Comparison of ENCODE assay signal across 9 mouse cellular contexts in genomic region chr9:117956691-117957090, GRCm38 (mm10).
DNase-seq lines count a peak whose midpoint lies in the region; ATAC-seq and TF ChIP-seq lines count a peak whose summit lies in the region.
"Had no signal": no experiment of that assay in that cellular context is flagged by ENCODE, and none has a peak within 500 bp of the region (broad histone marks: within the 10 kb centered on the region; RNA-seq: fewer than 3 reads in every experiment).

No protein-coding gene starts in this region.

- no peak for ATAC-seq in hindbrain, embryonic 13.5 days (ENCODE audit: low FRiP score)
- ATAC-seq in hindbrain, embryonic 16.5 days: no peak
- ATAC-seq in kidney, embryonic 14.5 days (ENCODE audit: low FRiP score, low TSS enrichment): no peak
- no peak for ATAC-seq in midbrain, embryonic 15.5 days (replicated peaks)
- no peak for ATAC-seq in activated CD4-positive, CD25-positive, alpha-beta regulatory T cell, adult 4 months
- ATAC-seq in erythroblast, adult 5-6 weeks (replicated peaks; ENCODE audit: low FRiP score, poor library complexity, severe bottlenecking): no peak

- WGBS in hindbrain, embryonic 13.5 days: 29% methylated on average over 2 of the region's 2 CpGs
- WGBS in hindbrain, embryonic 16.5 days: 26% methylated on average over 2 of the region's 2 CpGs
- 54% methylated on average over 2 of the region's 2 CpGs for WGBS in kidney, embryonic 14.5 days
- 24% methylated on average over 2 of the region's 2 CpGs for WGBS in midbrain, embryonic 15.5 days

- H3K27ac ChIP-seq in hindbrain, embryonic 13.5 days: 0 out of 2 replicates have a peak overlapping the region, but pooled peaks have one; percentile 8
- no peak overlapping the region for H3K27ac ChIP-seq in hindbrain, embryonic 16.5 days (ENCODE audit: low read depth, low read length)
- peak overlapping the region; percentile 24; the same call in 1 of the 2 replicates for H3K27ac ChIP-seq in kidney, embryonic 14.5 days (ENCODE audit: low read depth, low read length)
- peak overlapping the region; percentile 23; the same call in 1 of the 2 replicates for H3K27ac ChIP-seq in midbrain, embryonic 15.5 days
- H3K27ac ChIP-seq: embryonic facial prominence, embryonic 13.5 days had no signal

- no peak overlapping the region for H3K4me3 ChIP-seq in hindbrain, embryonic 13.5 days
- no peak overlapping the region for H3K4me3 ChIP-seq in hindbrain, embryonic 16.5 days (ENCODE audit: low read length)
- no peak overlapping the region for H3K4me3 ChIP-seq in kidney, embryonic 14.5 days (ENCODE audit: low read length)
- no peak overlapping the region for H3K4me3 ChIP-seq in midbrain, embryonic 15.5 days
- H3K4me3 ChIP-seq: embryonic facial prominence, embryonic 13.5 days had no signal

- DNase-seq in brain, embryonic 14.5 days (ENCODE audit: low read depth): peak; percentile 45
- no peak for DNase-seq in urinary bladder, adult 18-20 months (ENCODE audit: low spot score in 2 of 2)

- TF ChIP-seq CTCF in brain, embryonic 14.5 days (IDR thresholded peaks at IDR 0.05; ENCODE audit: borderline replicate concordance, extremely low read depth, insufficient read depth, insufficient read length): no peak

- no peaks in the 10 kb centered on the region for H3K27me3 ChIP-seq in hindbrain, embryonic 13.5 days
- H3K27me3 ChIP-seq in hindbrain, embryonic 16.5 days (replicated peaks; ENCODE audit: control insufficient read depth, insufficient read depth, low read length): no peaks in the 10 kb centered on the region
- no peaks in the 10 kb centered on the region for H3K27me3 ChIP-seq in kidney, embryonic 14.5 days (ENCODE audit: control insufficient read depth, insufficient read depth, low read length)
- H3K27me3 ChIP-seq in midbrain, embryonic 15.5 days (replicated peaks): no peaks in the 10 kb centered on the region
- H3K27me3 ChIP-seq: embryonic facial prominence, embryonic 13.5 days had no signal

- H3K9me3 ChIP-seq in hindbrain, embryonic 13.5 days: no peaks in the 10 kb centered on the region
- no peaks in the 10 kb centered on the region for H3K9me3 ChIP-seq in hindbrain, embryonic 16.5 days (ENCODE audit: control insufficient read depth, low read length)
- no peaks in the 10 kb centered on the region for H3K9me3 ChIP-seq in kidney, embryonic 14.5 days (ENCODE audit: control insufficient read depth, low read length)
- no peaks in the 10 kb centered on the region for H3K9me3 ChIP-seq in midbrain, embryonic 15.5 days
- H3K9me3 ChIP-seq: embryonic facial prominence, embryonic 13.5 days had no signal

- TF ChIP-seq POLR2A in brain, embryonic 14.5 days (IDR thresholded peaks at IDR 0.05; ENCODE audit: borderline replicate concordance, extremely low read depth, insufficient read depth, insufficient read length, poor library complexity, severe bottlenecking): no peak

- no peak overlapping the region for H3K9ac ChIP-seq in hindbrain, embryonic 13.5 days
- H3K9ac ChIP-seq in hindbrain, embryonic 16.5 days (ENCODE audit: low read depth, low read length): no peak overlapping the region
- no peak overlapping the region for H3K9ac ChIP-seq in kidney, embryonic 14.5 days (ENCODE audit: low read depth, low read length)
- H3K9ac ChIP-seq in midbrain, embryonic 15.5 days: no peak overlapping the region
- H3K9ac ChIP-seq: embryonic facial prominence, embryonic 13.5 days had no signal

- H3K4me1 ChIP-seq in hindbrain, embryonic 13.5 days (replicated peaks): peaks cover 11% of the 10 kb centered on the region
- peaks cover 2% of the 10 kb centered on the region for H3K4me1 ChIP-seq in hindbrain, embryonic 16.5 days (ENCODE audit: control insufficient read depth, insufficient read depth, low read depth, low read length)
- H3K4me1 ChIP-seq in kidney, embryonic 14.5 days (ENCODE audit: control insufficient read depth, insufficient read depth, low read length): no peaks in the 10 kb centered on the region
- H3K4me1 ChIP-seq in midbrain, embryonic 15.5 days: 0 out of 2 replicates have a peak, but pooled peaks cover 6% of the 10 kb centered on the region

- no peaks in the 10 kb centered on the region for H3K36me3 ChIP-seq in hindbrain, embryonic 13.5 days
- no peaks in the 10 kb centered on the region for H3K36me3 ChIP-seq in hindbrain, embryonic 16.5 days (ENCODE audit: control insufficient read depth, insufficient read depth, low read length)
- H3K36me3 ChIP-seq in kidney, embryonic 14.5 days (ENCODE audit: control insufficient read depth, insufficient read depth, low read length): no peaks in the 10 kb centered on the region
- no peaks in the 10 kb centered on the region for H3K36me3 ChIP-seq in midbrain, embryonic 15.5 days (replicated peaks)
- H3K36me3 ChIP-seq: embryonic facial prominence, embryonic 13.5 days had no signal

- H3K4me2 ChIP-seq in hindbrain, embryonic 13.5 days: no peak overlapping the region
- H3K4me2 ChIP-seq in hindbrain, embryonic 16.5 days (ENCODE audit: low read length): no peak overlapping the region
- no peak overlapping the region for H3K4me2 ChIP-seq in kidney, embryonic 14.5 days (replicated peaks; ENCODE audit: low read depth, low read length)
- H3K4me2 ChIP-seq in midbrain, embryonic 15.5 days: no peak overlapping the region
- H3K4me2 ChIP-seq: embryonic facial prominence, embryonic 13.5 days had no signal
